Mouse (Mus musculus) heart, adult 2 months (tissue): ENCODE measurements around the gene Dnaic1.

Experiments
- CTCF ChIP-seq: fragments of 200-600 bp; IDR thresholded peaks from 2 replicates; pipeline ENCODE4 v1.8.1; 2022; ENCODE audit warnings: antibody characterized with exemption, mild to moderate bottlenecking, moderate library complexity
- EP300 ChIP-seq: fragments of 200-500 bp; IDR thresholded peaks from 2 replicates; pipeline ENCODE4 v1.6.1; 2011; ENCODE audit warnings: low read depth, low read length, control low read depth; ENCODE audit not compliant: insufficient read depth
- POLR2A ChIP-seq: fragments of 200-500 bp; IDR thresholded peaks from 2 replicates; pipeline ENCODE4 v1.6.1; 2011; ENCODE audit warnings: mild to moderate bottlenecking, low read depth, low read length, control low read depth; ENCODE audit not compliant: insufficient read depth

GRCm38 (mm10) chr4:41660851-41661430, 91.4 kb downstream of the Dnaic1 start:
- no peak for TF ChIP-seq CTCF
- TF ChIP-seq POLR2A: no peak
- no peak for TF ChIP-seq EP300
